Mouse (Mus musculus): ENCODE data around the gene Hoxd10. TPM values are rescaled to one million over a fixed set of nuclear protein-coding genes. Genes with fewer than 3 reads are reported as not detected.

Hoxd10 gene
- polyA plus RNA-seq, 1 experiment from 2014 or later, result 0.30 TPM

- H3K9ac ChIP-seq (ENCODE audit: low read depth, low read length), result no peak overlapping the region
- 5% methylated on average over 13 of the region's 13 CpGs for WGBS
Measured at GRCm38 (mm10) chr2:74734451-74734850, 42.7 kb downstream of the Hoxd10 start.

DNA sequence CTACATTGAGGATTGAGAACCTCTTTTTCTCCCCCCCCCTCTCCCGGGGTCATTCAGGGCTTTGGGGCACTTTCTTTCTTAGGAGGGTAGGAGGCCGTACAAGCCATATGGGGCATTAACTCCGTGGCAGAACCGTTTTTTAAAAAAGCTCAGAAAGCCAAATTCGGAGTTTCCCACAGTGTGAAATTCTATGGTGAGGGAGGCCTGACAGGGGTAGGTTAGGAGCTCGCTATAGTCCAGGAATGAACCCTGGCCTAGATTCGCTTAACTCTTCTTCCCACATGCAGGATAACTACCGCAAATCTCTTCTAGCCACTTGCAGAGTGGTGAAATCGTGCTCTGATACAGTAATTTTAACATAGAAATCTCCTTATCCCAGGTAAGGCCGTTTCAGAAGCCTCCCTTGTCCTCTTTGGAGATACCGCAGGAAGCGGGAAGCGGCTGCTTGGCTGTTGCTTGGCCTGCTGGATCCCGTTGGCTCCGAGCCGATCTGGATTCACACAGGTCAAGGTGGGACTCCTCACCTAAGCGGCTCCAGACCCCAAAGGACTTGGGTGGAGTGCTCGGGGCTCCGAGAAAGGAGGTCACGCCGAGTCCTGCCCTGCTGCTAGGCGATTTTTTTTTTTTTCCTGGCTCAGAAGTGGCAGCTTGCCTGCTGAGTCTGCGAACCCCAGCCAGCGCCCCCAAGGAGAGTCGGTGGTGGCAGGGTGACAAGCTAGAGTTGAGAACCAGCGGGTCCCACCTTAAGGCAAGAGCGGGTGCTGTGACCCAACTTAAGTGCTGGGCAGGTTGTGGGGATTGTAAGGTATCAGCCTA is 43.5 kb downstream of the Hoxd10 start:
- H3K9ac ChIP-seq (ENCODE audit: low read depth, low read length), result no peak overlapping the region
- H3K27me3 ChIP-seq (replicated peaks; ENCODE audit: control insufficient read depth, insufficient read depth, low read length), result peaks cover 100% of the 10 kb centered on the region
- H3K36me3 ChIP-seq (ENCODE audit: control insufficient read depth, insufficient read depth, low read length), result no peaks in the 10 kb centered on the region
- no peaks in the 10 kb centered on the region for H3K9me3 ChIP-seq (ENCODE audit: control insufficient read depth, low read length)
- 6% methylated on average over 27 of the region's 27 CpGs for WGBS
- no peak overlapping the region for H3K4me3 ChIP-seq (ENCODE audit: low read depth, low read length)
- no peak for ATAC-seq (replicated peaks; ENCODE audit: low FRiP score)
- DNase-seq (ENCODE audit: low spot score), result peak; percentile 42
- no peak overlapping the region for H3K27ac ChIP-seq (ENCODE audit: low read depth, low read length)
- no peaks in the 10 kb centered on the region; the same call in 1 of the 2 replicates for H3K4me1 ChIP-seq (replicated peaks; ENCODE audit: control insufficient read depth, insufficient read depth, low read length)
- no peak overlapping the region; the same call in 1 of the 2 replicates for H3K4me2 ChIP-seq

More at GRCm38 (mm10) chr2:74734451-74734850, 42.7 kb downstream of the Hoxd10 start:
- Histone ChIP-seq H3K4me3 (ENCODE audit: low read depth, low read length) (no peak overlapping the region), H3K27me3 (replicated peaks; ENCODE audit: control insufficient read depth, insufficient read depth, low read length) (peaks cover 98% of the 10 kb centered on the region), H3K4me2 (no peak overlapping the region), H3K36me3 (ENCODE audit: control insufficient read depth, insufficient read depth, low read length) (no peaks in the 10 kb centered on the region), H3K4me1 (replicated peaks; ENCODE audit: control insufficient read depth, insufficient read depth, low read length) (no peaks in the 10 kb centered on the region; the same call in 1 of the 2 replicates), H3K27ac (ENCODE audit: low read depth, low read length) (no peak overlapping the region), H3K9me3 (ENCODE audit: control insufficient read depth, low read length) (no peaks in the 10 kb centered on the region)
- DNase-seq (ENCODE audit: low spot score) (peak; percentile 36), ATAC-seq (replicated peaks; ENCODE audit: low FRiP score) (no peak)

DNA sequence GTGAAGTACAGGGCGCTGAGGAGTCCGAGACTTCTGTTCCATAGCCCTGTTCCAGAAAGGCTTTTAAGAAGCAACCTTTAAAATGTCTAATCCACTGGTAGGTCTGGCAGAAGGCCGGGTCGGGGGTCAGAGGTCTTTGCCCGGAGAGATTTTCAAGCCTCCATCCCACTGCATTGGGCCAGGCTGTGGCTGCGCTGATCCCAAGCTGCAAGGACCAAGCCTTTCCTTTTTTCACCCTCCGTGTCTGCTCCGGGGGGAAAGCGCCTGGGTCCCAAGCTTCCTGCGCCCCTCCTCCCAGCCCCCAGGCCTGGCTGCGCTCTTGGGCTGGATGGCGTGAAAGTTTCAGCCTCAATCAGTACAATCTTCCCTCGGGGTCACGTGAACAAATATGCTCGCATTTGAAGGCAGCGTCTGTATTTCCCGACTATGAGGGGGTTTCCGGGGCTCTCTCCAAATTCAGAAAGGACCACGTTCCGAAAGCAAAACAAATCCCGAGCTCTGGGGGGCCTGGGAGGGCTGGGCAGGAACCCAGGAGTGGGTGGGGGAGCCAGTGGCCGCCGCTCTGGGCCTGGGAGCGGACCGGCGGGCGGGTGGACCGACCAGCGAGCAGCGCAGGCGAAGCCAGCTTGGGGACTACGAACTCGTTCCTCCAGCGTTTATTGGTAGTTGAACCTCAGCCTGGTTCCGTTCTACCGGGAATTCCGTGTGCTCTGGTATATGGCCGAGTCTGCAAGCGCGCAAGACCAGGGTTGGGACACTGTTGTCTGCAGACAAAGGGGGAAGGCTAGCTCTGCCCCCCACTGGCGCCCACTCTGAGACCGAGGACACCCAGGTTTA is 44.3 kb downstream of the Hoxd10 start:
- Histone ChIP-seq H3K4me2 (peak overlapping the region; percentile 32), H3K4me3 (ENCODE audit: low read depth, low read length) (peak overlapping the region; percentile 19; the same call in 1 of the 2 replicates), H3K36me3 (ENCODE audit: control insufficient read depth, insufficient read depth, low read length) (no peaks in the 10 kb centered on the region), H3K27ac (ENCODE audit: low read depth, low read length) (no peak overlapping the region), H3K9me3 (ENCODE audit: control insufficient read depth, low read length) (no peaks in the 10 kb centered on the region), H3K9ac (ENCODE audit: low read depth, low read length) (no peak overlapping the region), H3K4me1 (replicated peaks; ENCODE audit: control insufficient read depth, insufficient read depth, low read length) (no peaks in the 10 kb centered on the region; the same call in 1 of the 2 replicates), H3K27me3 (replicated peaks; ENCODE audit: control insufficient read depth, insufficient read depth, low read length) (peaks cover 100% of the 10 kb centered on the region)
- WGBS, result 2% methylated on average over 42 of the region's 42 CpGs
- DNase-seq (ENCODE audit: low spot score) (peak; percentile 42), ATAC-seq (replicated peaks; ENCODE audit: low FRiP score) (no peak)

DNA sequence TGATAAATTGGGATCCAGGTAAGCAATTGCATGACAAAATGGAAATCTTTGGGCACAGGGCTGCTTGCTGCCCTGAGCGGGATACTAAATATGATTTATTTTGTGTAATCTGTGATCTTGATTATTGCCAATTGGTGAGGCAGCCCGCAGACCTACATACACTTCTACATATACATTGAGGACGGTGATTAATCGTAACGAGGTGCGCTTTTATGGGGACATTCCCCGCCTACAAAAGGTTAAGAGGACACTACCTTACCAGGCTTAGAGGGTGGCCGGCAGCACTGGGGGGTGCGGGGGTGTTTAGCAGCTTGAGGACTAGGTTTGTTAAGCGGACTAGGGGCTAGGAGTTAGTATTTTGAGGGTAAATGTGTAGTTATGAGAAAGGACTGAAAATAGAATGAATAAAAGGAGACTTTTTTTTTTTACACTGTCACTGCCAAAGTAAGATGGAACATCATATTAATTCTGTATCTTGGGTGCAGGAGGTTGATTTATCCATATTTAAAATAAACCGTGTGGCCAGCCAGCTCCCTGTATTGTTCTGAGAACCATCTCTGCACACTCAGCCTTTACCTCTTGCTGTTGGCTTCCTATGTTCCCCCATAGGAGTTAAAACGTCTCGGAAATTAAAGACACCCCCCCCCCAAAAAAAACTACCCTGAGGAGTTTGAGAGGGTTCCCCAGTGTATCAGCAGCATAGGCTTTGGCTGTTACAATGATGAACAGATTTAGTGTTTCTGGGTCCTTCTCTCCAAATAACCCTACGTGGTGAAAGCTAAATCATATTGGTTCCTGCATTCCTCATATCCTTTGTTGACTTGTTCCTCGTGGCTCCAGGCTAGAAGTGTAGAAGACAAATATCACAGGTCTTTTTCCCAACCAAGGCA is 45.2 kb downstream of the Hoxd10 start:
- no peak for DNase-seq (ENCODE audit: low spot score)
- Histone ChIP-seq H3K4me3 (ENCODE audit: low read depth, low read length) (no peak overlapping the region), H3K9me3 (ENCODE audit: control insufficient read depth, low read length) (no peaks in the 10 kb centered on the region), H3K27me3 (replicated peaks; ENCODE audit: control insufficient read depth, insufficient read depth, low read length) (peaks cover 100% of the 10 kb centered on the region), H3K9ac (ENCODE audit: low read depth, low read length) (no peak overlapping the region), H3K4me1 (replicated peaks; ENCODE audit: control insufficient read depth, insufficient read depth, low read length) (no peaks in the 10 kb centered on the region; the same call in 1 of the 2 replicates), H3K4me2 (no peak overlapping the region; the same call in 1 of the 2 replicates), H3K27ac (ENCODE audit: low read depth, low read length) (no peak overlapping the region), H3K36me3 (ENCODE audit: control insufficient read depth, insufficient read depth, low read length) (no peaks in the 10 kb centered on the region)
- 8% methylated on average over 15 of the region's 15 CpGs for WGBS
- ATAC-seq (replicated peaks; ENCODE audit: low FRiP score), result no peak

GRCm38 (mm10) chr2:74737578-74738070 is 45.9 kb downstream of the Hoxd10 start:
- Histone ChIP-seq H3K27ac (ENCODE audit: low read depth, low read length) (no peak overlapping the region), H3K9ac (ENCODE audit: low read depth, low read length) (no peak overlapping the region), H3K9me3 (ENCODE audit: control insufficient read depth, low read length) (no peaks in the 10 kb centered on the region), H3K27me3 (replicated peaks; ENCODE audit: control insufficient read depth, insufficient read depth, low read length) (peaks cover 100% of the 10 kb centered on the region), H3K4me3 (ENCODE audit: low read depth, low read length) (no peak overlapping the region), H3K4me1 (replicated peaks; ENCODE audit: control insufficient read depth, insufficient read depth, low read length) (no peaks in the 10 kb centered on the region; the same call in 1 of the 2 replicates), H3K36me3 (ENCODE audit: control insufficient read depth, insufficient read depth, low read length) (no peaks in the 10 kb centered on the region), H3K4me2 (no peak overlapping the region)
- ATAC-seq (replicated peaks; ENCODE audit: low FRiP score) (no peak), DNase-seq (ENCODE audit: low spot score) (no peak)
- WGBS, result 11% methylated on average over 7 of the region's 7 CpGs

GRCm38 (mm10) chr2:74738623-74739475 is 47.1 kb downstream of the Hoxd10 start:
- H3K4me1 ChIP-seq (replicated peaks; ENCODE audit: control insufficient read depth, insufficient read depth, low read length), result no peaks in the 10 kb centered on the region; the same call in 1 of the 2 replicates
- no peaks in the 10 kb centered on the region for H3K36me3 ChIP-seq (ENCODE audit: control insufficient read depth, insufficient read depth, low read length)
- peaks cover 98% of the 10 kb centered on the region for H3K27me3 ChIP-seq (replicated peaks; ENCODE audit: control insufficient read depth, insufficient read depth, low read length)
- ATAC-seq (replicated peaks; ENCODE audit: low FRiP score), result no peak
- no peak overlapping the region for H3K4me2 ChIP-seq
- no peaks in the 10 kb centered on the region for H3K9me3 ChIP-seq (ENCODE audit: control insufficient read depth, low read length)
- no peak overlapping the region for H3K9ac ChIP-seq (ENCODE audit: low read depth, low read length)
- WGBS, result 4% methylated on average over 20 of the region's 20 CpGs
- no peak overlapping the region for H3K27ac ChIP-seq (ENCODE audit: low read depth, low read length)
- no peak overlapping the region for H3K4me3 ChIP-seq (ENCODE audit: low read depth, low read length)
- DNase-seq (ENCODE audit: low spot score), result no peak

DNA sequence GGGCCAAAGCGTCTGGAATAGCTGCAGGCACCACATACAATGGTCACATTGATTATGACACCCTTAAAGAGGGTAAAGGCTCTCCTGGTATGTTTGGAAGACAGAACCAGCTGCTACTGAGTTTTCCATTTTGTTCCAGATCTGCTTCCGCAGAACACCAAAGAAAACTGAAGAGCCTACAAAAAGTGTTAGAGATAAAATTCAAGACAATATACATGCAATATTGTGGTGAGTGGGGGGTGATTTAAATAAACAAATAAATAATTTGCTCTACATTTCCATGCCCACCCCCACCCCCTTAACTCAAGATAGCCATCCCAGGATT is 47.7 kb downstream of the Hoxd10 start:
- Histone ChIP-seq H3K9me3 (ENCODE audit: control insufficient read depth, low read length) (no peaks in the 10 kb centered on the region), H3K36me3 (ENCODE audit: control insufficient read depth, insufficient read depth, low read length) (no peaks in the 10 kb centered on the region), H3K27me3 (replicated peaks; ENCODE audit: control insufficient read depth, insufficient read depth, low read length) (peaks cover 98% of the 10 kb centered on the region), H3K9ac (ENCODE audit: low read depth, low read length) (no peak overlapping the region), H3K4me2 (no peak overlapping the region), H3K4me3 (ENCODE audit: low read depth, low read length) (no peak overlapping the region), H3K27ac (ENCODE audit: low read depth, low read length) (no peak overlapping the region), H3K4me1 (replicated peaks; ENCODE audit: control insufficient read depth, insufficient read depth, low read length) (no peaks in the 10 kb centered on the region; the same call in 1 of the 2 replicates)
- DNase-seq (ENCODE audit: low spot score) (no peak), ATAC-seq (replicated peaks; ENCODE audit: low FRiP score) (no peak)
- 15% methylated on average over 2 of the region's 2 CpGs for WGBS
